Mouse (Mus musculus) embryo, embryonic 9.5 days (tissue): Measurements from ENCODE around the gene Trak1.

Experiments
- DNase-seq: peaks from one replicate; pipeline ENCODE4 v3.0.0-alpha.2; 2017; ENCODE audit errors: extremely low spot score

Gene Trak1

DNA sequence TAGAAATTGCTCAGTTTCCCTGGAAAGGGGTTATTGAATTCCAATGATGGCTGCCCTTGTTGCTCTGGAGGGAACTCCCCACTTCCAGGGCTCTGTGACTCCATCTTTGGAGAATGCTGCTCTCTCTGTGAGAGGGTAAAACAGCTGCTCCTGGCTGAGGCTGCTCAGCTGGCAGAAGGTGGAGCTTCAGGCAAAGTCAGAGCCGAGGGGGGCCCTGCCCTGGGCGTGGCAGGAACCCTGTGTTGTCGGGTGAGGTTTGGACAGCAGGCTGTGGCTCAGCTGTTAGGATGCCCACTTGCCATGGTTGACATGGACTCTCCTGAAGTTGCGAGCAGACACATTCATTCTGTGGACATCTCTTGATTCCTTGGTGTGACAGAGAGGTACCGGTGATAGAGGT is 49.3 kb downstream of the Trak1 start:
- no peak for DNase-seq

DNA sequence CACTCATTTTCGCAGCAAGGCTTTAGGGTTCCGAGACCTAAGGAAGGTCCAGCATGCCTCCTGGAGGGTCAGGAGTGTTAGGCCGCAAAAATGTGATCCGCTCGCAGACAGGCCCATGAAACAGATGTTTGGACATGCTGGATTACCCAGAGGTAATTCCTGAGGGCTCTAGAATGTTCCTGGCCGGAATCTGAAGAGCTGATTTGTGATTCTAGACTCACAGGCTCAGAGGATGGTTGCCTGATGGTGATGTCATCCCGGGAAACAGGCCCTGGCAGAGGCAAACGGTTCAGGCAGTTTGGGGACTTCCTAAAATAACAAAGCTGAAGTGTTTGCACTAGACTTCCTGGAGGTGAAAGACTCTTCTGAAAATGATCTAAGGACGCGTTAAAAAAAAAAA is 50.7 kb downstream of the Trak1 start:
- no peak for DNase-seq

- DNase-seq: peak; percentile 38
Measured at GRCm38 (mm10) chr9:121348476-121348875, 51.2 kb downstream of the Trak1 start.

- DNase-seq: no peak
Measured at GRCm38 (mm10) chr9:121349111-121349510, 51.8 kb downstream of the Trak1 start.

GRCm38 (mm10) chr9:121350601-121351000 is 53.3 kb downstream of the Trak1 start:
- no peak for DNase-seq

GRCm38 (mm10) chr9:121351388-121352078 is 54.2 kb downstream of the Trak1 start:
- no peak for DNase-seq

GRCm38 (mm10) chr9:121352131-121352606 is 54.9 kb downstream of the Trak1 start:
- DNase-seq: peak; percentile 61

- no peak for DNase-seq
Measured at GRCm38 (mm10) chr9:121352726-121353125, 55.4 kb downstream of the Trak1 start.

GRCm38 (mm10) chr9:121354792-121355390 is 57.6 kb downstream of the Trak1 start:
- peak; percentile 45 for DNase-seq

DNA sequence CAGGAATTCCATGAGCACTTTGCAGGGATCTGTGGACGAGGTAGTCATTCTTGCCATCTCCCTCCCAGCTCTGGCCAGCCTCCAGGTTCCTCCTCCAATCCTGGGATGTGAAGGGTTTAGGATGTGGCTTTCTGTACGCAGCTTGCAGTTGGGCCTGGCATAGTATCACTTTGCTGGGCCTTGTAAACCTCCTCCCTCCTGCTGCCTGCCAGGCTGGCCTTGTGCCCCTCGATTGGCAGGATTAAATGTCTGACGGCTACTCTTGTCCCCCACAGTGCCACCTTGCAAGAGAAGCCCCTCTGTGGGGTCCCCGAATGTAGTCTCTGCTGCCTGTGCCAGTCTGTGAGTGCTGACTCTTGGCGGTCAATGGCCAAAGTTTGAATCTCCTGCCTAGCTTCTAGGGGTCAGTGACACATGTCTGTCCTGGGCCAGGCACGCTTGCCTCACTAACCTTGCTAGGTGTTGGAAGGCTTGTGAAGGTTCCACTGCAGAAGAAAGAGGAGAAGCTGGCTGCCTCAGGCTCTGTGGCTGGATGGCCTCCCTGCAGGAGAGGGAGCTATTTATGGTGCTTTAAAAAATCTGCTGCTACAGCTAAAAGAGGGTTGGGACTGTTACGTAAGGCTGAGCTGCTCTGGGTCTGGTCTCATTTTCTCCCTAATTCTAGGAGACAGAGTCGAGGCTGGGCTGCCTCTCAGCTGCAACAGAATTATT is 58.3 kb downstream of the Trak1 start:
- DNase-seq: no peak

DNA sequence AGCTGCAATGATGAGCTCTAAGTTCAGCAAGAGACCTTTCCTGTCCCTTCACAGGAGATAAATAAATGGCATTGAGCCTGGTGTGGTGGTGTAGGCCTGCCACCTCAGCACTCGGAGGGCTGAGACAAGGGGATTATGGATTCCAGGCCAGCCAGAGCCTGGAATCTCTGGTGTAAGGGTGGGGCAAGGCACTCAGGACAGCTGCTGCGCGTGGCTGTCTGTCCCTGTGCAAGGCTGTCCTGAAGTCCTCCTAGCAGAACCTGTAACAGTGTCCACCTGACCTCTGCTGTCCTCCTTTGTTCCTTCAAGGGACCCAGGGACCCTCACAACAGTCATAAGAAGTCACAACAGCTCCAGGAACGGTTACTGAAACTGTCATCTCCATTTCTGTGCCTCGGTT is 59.8 kb downstream of the Trak1 start:
- DNase-seq: no peak

- no peak for DNase-seq
Measured at GRCm38 (mm10) chr9:121357582-121358275, 60.4 kb downstream of the Trak1 start.

DNA sequence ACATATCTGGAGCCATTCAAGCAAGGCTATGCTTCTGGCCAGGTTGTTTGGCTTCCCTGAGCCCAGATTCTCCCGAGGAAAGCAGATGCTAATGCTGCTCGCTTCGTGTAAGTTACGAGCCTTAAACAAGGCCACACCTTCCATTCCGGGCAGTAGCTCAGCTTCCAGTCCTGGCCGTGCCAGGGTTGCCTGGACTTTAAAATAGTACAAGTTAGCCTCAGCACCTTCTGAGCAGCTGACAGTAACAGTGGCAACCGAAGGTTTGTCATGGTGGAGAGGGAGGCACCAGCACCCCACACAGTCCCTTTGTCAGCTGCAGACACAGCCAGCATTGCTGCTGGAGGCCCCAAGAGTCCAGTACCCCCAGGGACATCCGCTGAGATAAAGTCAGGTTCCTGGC is 61.1 kb downstream of the Trak1 start:
- DNase-seq: no peak

DNA sequence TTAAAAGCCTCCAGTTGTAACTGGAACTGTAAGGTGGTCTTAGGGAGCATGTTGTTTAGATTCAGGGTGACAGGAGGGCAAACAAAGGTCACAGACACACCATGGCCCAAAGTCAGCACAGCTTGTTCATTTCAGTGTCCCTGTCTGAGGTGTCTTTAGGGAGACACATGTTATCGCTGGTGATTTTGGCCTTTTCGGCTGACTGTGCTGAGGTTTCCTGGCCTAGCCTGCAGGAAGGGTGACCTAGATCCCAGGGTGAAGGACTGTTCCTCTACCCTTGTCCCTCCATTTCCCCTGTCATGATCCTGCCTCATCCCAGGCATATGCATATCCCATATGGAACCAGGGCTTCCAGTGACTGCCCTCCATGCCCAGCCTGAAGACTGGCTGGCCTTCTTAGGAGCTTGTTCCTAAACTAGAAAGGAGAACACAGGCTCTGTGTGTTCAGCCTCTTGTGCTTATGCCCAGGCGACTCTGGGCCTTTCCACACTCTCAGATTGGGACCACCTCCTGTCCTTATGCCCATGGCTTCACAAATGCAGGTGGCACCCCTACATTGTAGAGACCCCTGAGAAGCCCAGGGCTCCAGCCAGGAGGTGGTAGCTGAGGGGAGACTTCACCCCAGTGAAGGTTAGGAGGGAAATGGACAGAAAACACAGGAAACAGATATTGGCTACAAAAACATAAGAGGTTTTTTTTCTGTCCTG is 62.1 kb downstream of the Trak1 start:
- no peak for DNase-seq

- peak; percentile 32 for DNase-seq
Measured at GRCm38 (mm10) chr9:121360327-121360954, 63.1 kb downstream of the Trak1 start.

- peak; percentile 19 for DNase-seq
Measured at GRCm38 (mm10) chr9:121361010-121361409, 63.7 kb downstream of the Trak1 start.

DNA sequence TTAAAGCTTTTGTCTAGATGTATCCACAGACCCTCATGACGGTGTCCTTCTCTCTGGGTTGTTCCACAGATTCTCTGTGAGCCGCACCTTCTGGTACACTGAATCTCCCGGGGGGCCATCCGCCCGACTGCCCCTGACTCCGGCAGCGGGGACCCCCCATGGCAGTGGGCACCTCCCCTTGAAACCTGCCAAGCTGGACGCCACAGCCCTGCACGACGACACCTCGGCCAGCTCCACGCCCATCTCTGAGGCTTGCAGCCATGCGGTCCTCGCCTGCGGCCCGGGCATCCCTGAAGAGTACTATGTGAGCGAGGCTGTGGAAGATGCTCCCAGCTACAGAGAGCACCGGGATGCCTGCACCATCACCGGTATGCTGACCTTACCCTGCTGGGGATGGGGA is 66.6 kb downstream of the Trak1 start:
- DNase-seq: no peak

DNA sequence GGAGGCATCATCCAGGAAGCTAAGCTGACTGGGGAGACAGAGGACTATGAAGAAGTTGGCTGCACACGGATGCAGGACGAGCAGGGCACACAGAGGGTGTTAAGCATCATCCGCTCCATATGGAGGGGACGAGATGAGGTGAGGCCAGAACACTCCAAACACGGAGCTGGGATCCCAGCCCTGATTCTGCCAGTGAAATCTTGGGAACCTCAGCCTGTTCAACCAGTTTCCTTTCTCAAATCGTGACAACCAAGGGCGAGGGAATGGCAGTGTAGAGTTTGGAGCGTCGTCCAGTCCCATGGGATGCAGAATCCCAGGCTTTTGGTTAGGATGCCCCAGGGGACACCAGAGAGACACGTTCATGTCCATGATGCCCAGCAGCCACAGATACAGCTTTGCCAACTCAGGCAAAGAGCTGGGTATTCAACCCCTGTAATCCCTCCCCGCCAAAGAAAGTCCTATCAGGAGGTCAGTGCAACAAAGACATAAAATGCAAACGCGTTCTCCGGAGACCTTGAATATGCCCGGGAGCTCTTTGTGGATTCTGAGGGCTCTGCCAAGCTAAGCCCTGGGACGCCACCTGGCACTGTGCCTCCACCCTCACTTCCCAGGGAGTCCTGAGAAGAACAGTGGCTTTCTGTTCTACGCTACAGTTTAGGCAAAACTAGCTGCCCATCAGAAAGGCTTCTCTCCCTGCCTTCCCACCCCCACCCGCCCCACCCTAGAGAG is 69.0 kb downstream of the Trak1 start:
- no peak for DNase-seq

GRCm38 (mm10) chr9:121366864-121367245 is 69.6 kb downstream of the Trak1 start:
- DNase-seq: no peak

GRCm38 (mm10) chr9:121369573-121369972 is 72.3 kb downstream of the Trak1 start:
- no peak for DNase-seq
